Mouse (Mus musculus) limb, embryonic 15.5 days (tissue): ENCODE data around the gene Tab1. TPM values are rescaled to one million over a fixed set of nuclear protein-coding genes. Genes with fewer than 3 reads are reported as not detected.

ENCODE experiments used
- ATAC-seq: fragments of 200-750 bp; cut with Nextera tagmentation; 2 replicates; pipeline ENCODE4 v1.8.0; 2017; ENCODE audit warnings: low read depth, moderate TSS enrichment; ENCODE audit not compliant: insufficient number of reproducible peaks, low FRiP score, low TSS enrichment
- H3K27ac ChIP-seq: fragments of 300-500 bp; sonication (generic); 2 replicates; pipeline ENCODE4 v1.5.1; 2015; ENCODE audit warnings: moderate library complexity, mild to moderate bottlenecking, inconsistent platforms
- H3K27me3 ChIP-seq: fragments of 300-500 bp; sonication (generic); 2 replicates; pipeline ENCODE4 v1.6.1; 2015; ENCODE audit warnings: inconsistent platforms
- H3K36me3 ChIP-seq: fragments of 300-500 bp; sonication (generic); 2 replicates; pipeline ENCODE4 v1.6.1; 2015; ENCODE audit warnings: inconsistent platforms
- H3K4me1 ChIP-seq: fragments of 300-500 bp; sonication (generic); 2 replicates; pipeline ENCODE4 v1.6.1; 2015; ENCODE audit warnings: inconsistent platforms
- H3K4me2 ChIP-seq: fragments of 300-500 bp; sonication (generic); 2 replicates; pipeline ENCODE4 v1.6.1; 2015; ENCODE audit warnings: mild to moderate bottlenecking, inconsistent platforms
- H3K4me3 ChIP-seq: fragments of 300-500 bp; sonication (generic); 2 replicates; pipeline ENCODE4 v1.5.1; 2015; ENCODE audit warnings: mild to moderate bottlenecking, inconsistent platforms
- H3K9ac ChIP-seq: fragments of 300-500 bp; sonication (generic); 2 replicates; pipeline ENCODE4 v1.6.1; 2015; ENCODE audit warnings: inconsistent platforms
- H3K9me3 ChIP-seq: fragments of 300-500 bp; sonication (generic); 2 replicates; pipeline ENCODE4 v1.6.1; 2016; ENCODE audit warnings: inconsistent platforms
- WGBS: fragments of 180-500 bp; shearing (Covaris S2); methylation state at CpG from one replicate; pipeline ENCODE4 v1.1.7; 2015; 5-methylcytosine and 5-hydroxymethylcytosine counted together
- polyA plus RNA-seq: library from polyadenylated mRNA; unstranded; fragments of >200 nt; fragmentation: Nextera tagmentation; extraction: Ambion mirVana; gene quantifications from 2 replicates; pipeline ENCODE4 v1.2.1, GENCODE M21; 2015

Tab1 gene
- polyA plus RNA-seq, 1 experiment from 2014 or later: 33.8 TPM

- H3K9ac ChIP-seq: no peak overlapping the region
- H3K9me3 ChIP-seq: no peaks in the 10 kb centered on the region
- 52% methylated on average over 1 of the region's 1 CpGs for WGBS
- no peak for ATAC-seq
- no peak overlapping the region for H3K4me3 ChIP-seq
- H3K27ac ChIP-seq: no peak overlapping the region
- H3K4me1 ChIP-seq: no peaks in the 10 kb centered on the region
- no peak overlapping the region for H3K4me2 ChIP-seq
- no peaks in the 10 kb centered on the region for H3K36me3 ChIP-seq
- H3K27me3 ChIP-seq: no peaks in the 10 kb centered on the region
Observed at GRCm38 (mm10) chr15:80127191-80127590, 5.7 kb upstream of the Tab1 start.

GRCm38 (mm10) chr15:80129982-80130381 is 2.9 kb upstream of the Tab1 start:
- Histone ChIP-seq H3K36me3 (no peaks in the 10 kb centered on the region), H3K27ac (no peak overlapping the region), H3K4me1 (peaks cover 13% of the 10 kb centered on the region), H3K4me2 (no peak overlapping the region), H3K27me3 (no peaks in the 10 kb centered on the region), H3K9ac (no peak overlapping the region), H3K9me3 (no peaks in the 10 kb centered on the region), H3K4me3 (no peak overlapping the region)
- ATAC-seq: no peak
- 88% methylated on average over 6 of the region's 6 CpGs for WGBS

GRCm38 (mm10) chr15:80130689-80131088 is 2.2 kb upstream of the Tab1 start:
- H3K4me2 ChIP-seq: no peak overlapping the region

GRCm38 (mm10) chr15:80131421-80131820 is 1.5 kb upstream of the Tab1 start:
- H3K9ac ChIP-seq: no peak overlapping the region
- WGBS: 73% methylated on average over 6 of the region's 6 CpGs
- H3K4me2 ChIP-seq: no peak overlapping the region
- H3K27ac ChIP-seq: no peak overlapping the region
- no peaks in the 10 kb centered on the region for H3K9me3 ChIP-seq
- no peaks in the 10 kb centered on the region for H3K27me3 ChIP-seq
- no peaks in the 10 kb centered on the region for H3K36me3 ChIP-seq
- no peak for ATAC-seq
- peaks cover 13% of the 10 kb centered on the region for H3K4me1 ChIP-seq
- H3K4me3 ChIP-seq: no peak overlapping the region

More at GRCm38 (mm10) chr15:80130689-80131088, 2.2 kb upstream of the Tab1 start:
- Histone ChIP-seq H3K4me1 (peaks cover 13% of the 10 kb centered on the region), H3K9ac (no peak overlapping the region), H3K27me3 (no peaks in the 10 kb centered on the region), H3K27ac (no peak overlapping the region), H3K4me3 (no peak overlapping the region), H3K36me3 (no peaks in the 10 kb centered on the region), H3K9me3 (no peaks in the 10 kb centered on the region)
- 81% methylated on average over 5 of the region's 5 CpGs for WGBS
- ATAC-seq: no peak

- no peaks in the 10 kb centered on the region for H3K27me3 ChIP-seq
- 0 out of 2 replicates have a peak overlapping the region, but pooled peaks have one; percentile 100 for H3K27ac ChIP-seq
Observed at GRCm38 (mm10) chr15:80132452-80132851, 475 bp upstream of the Tab1 start.

GRCm38 (mm10) chr15:80133682-80134449 is 939 bp downstream of the Tab1 start:
- Histone ChIP-seq H3K4me1 (peaks cover 13% of the 10 kb centered on the region), H3K36me3 (0 out of 2 replicates have a peak, but pooled peaks cover 7% of the 10 kb centered on the region), H3K27me3 (no peaks in the 10 kb centered on the region), H3K9me3 (no peaks in the 10 kb centered on the region), H3K4me2 (peak overlapping the region; percentile 77), H3K27ac (peak overlapping the region; percentile 100), H3K9ac (peak overlapping the region; percentile 88), H3K4me3 (peak overlapping the region; percentile 71)
- no peak for ATAC-seq
- 17% methylated on average over 14 of the region's 14 CpGs for WGBS

More at GRCm38 (mm10) chr15:80132452-80132851, 475 bp upstream of the Tab1 start:
- WGBS: 79% methylated on average over 9 of the region's 9 CpGs
- peak overlapping the region; percentile 77 for H3K4me2 ChIP-seq
- no peak for ATAC-seq
- peaks cover 13% of the 10 kb centered on the region for H3K4me1 ChIP-seq
- 0 out of 2 replicates have a peak, but pooled peaks cover 7% of the 10 kb centered on the region for H3K36me3 ChIP-seq
- H3K4me3 ChIP-seq: peak overlapping the region; percentile 71
- H3K9me3 ChIP-seq: no peaks in the 10 kb centered on the region
- no peak overlapping the region for H3K9ac ChIP-seq

- Histone ChIP-seq H3K9me3 (no peaks in the 10 kb centered on the region), H3K27me3 (no peaks in the 10 kb centered on the region), H3K4me2 (peak overlapping the region; percentile 77), H3K36me3 (0 out of 2 replicates have a peak, but pooled peaks cover 7% of the 10 kb centered on the region), H3K27ac (peak overlapping the region; percentile 100; the same call in 1 of the 2 replicates), H3K4me1 (peaks cover 13% of the 10 kb centered on the region), H3K9ac (peak overlapping the region; percentile 88), H3K4me3 (peak overlapping the region; percentile 71)
- WGBS: 74% methylated on average over 9 of the region's 9 CpGs
- no peak for ATAC-seq
Observed at GRCm38 (mm10) chr15:80134450-80134847, 1.5 kb downstream of the Tab1 start.

GRCm38 (mm10) chr15:80135499-80135898 is 2.6 kb downstream of the Tab1 start:
- WGBS: 92% methylated on average over 2 of the region's 2 CpGs
- H3K36me3 ChIP-seq: peaks cover 15% of the 10 kb centered on the region
- no peak overlapping the region for H3K9ac ChIP-seq
- ATAC-seq: no peak
- H3K4me3 ChIP-seq: no peak overlapping the region
- H3K27me3 ChIP-seq: no peaks in the 10 kb centered on the region
- no peaks in the 10 kb centered on the region for H3K9me3 ChIP-seq
- no peak overlapping the region for H3K4me2 ChIP-seq
- H3K27ac ChIP-seq: no peak overlapping the region
- H3K4me1 ChIP-seq: peaks cover 13% of the 10 kb centered on the region

- H3K9ac ChIP-seq: no peak overlapping the region
- WGBS: 91% methylated on average over 3 of the region's 3 CpGs
- peaks cover 13% of the 10 kb centered on the region for H3K4me1 ChIP-seq
- H3K27me3 ChIP-seq: no peaks in the 10 kb centered on the region
- H3K4me2 ChIP-seq: no peak overlapping the region
- ATAC-seq: no peak
- no peak overlapping the region for H3K27ac ChIP-seq
- H3K4me3 ChIP-seq: no peak overlapping the region
- H3K36me3 ChIP-seq: peaks cover 25% of the 10 kb centered on the region
- H3K9me3 ChIP-seq: no peaks in the 10 kb centered on the region
Observed at GRCm38 (mm10) chr15:80136645-80137044, 3.7 kb downstream of the Tab1 start.

- WGBS: 69% methylated on average over 17 of the region's 17 CpGs
- H3K27me3 ChIP-seq: no peaks in the 10 kb centered on the region
- H3K4me1 ChIP-seq: peaks cover 13% of the 10 kb centered on the region
- no peak overlapping the region for H3K4me3 ChIP-seq
- ATAC-seq: no peak
- no peaks in the 10 kb centered on the region for H3K9me3 ChIP-seq
- no peak overlapping the region for H3K9ac ChIP-seq
- no peak overlapping the region for H3K4me2 ChIP-seq
- no peak overlapping the region for H3K27ac ChIP-seq
- peaks cover 37% of the 10 kb centered on the region for H3K36me3 ChIP-seq
Observed at GRCm38 (mm10) chr15:80137945-80138791, 5.2 kb downstream of the Tab1 start.

- 94% methylated on average over 2 of the region's 2 CpGs for WGBS
- H3K9ac ChIP-seq: no peak overlapping the region
- H3K27me3 ChIP-seq: no peaks in the 10 kb centered on the region
- ATAC-seq: no peak
- H3K9me3 ChIP-seq: no peaks in the 10 kb centered on the region
- H3K36me3 ChIP-seq: peaks cover 48% of the 10 kb centered on the region
- H3K4me2 ChIP-seq: no peak overlapping the region
- H3K4me3 ChIP-seq: no peak overlapping the region
- no peak overlapping the region for H3K27ac ChIP-seq
- H3K4me1 ChIP-seq: no peaks in the 10 kb centered on the region
Observed at GRCm38 (mm10) chr15:80140302-80140701, 7.4 kb downstream of the Tab1 start.

- Histone ChIP-seq H3K9me3 (no peaks in the 10 kb centered on the region), H3K4me2 (no peak overlapping the region), H3K36me3 (peaks cover 48% of the 10 kb centered on the region), H3K27me3 (no peaks in the 10 kb centered on the region), H3K4me3 (no peak overlapping the region), H3K9ac (no peak overlapping the region), H3K27ac (no peak overlapping the region), H3K4me1 (no peaks in the 10 kb centered on the region)
- 96% methylated on average over 3 of the region's 3 CpGs for WGBS
- no peak for ATAC-seq
Observed at GRCm38 (mm10) chr15:80140878-80141277, 8.0 kb downstream of the Tab1 start.
